Mouse (Mus musculus): Measurements from ENCODE around the gene Mboat1. TPM values are rescaled to one million over a fixed set of nuclear protein-coding genes. Genes with fewer than 3 reads are reported as not detected.

Gene Mboat1
- polyA plus RNA-seq, 1 experiment = not detected

GRCm38 (mm10) chr13:30203018-30203417 is 66.7 kb downstream of the Mboat1 start:
- no peak for TF ChIP-seq GATA1 (IDR thresholded peaks at IDR 0.05; ENCODE audit: low read length)

- no peak for TF ChIP-seq GATA1 (IDR thresholded peaks at IDR 0.05; ENCODE audit: low read length)
Measured at GRCm38 (mm10) chr13:30208176-30208575, 71.9 kb downstream of the Mboat1 start.

- no peak for TF ChIP-seq GATA1 (IDR thresholded peaks at IDR 0.05; ENCODE audit: low read length)
Measured at GRCm38 (mm10) chr13:30213276-30213675, 77.0 kb downstream of the Mboat1 start.

- no peak for TF ChIP-seq GATA1 (IDR thresholded peaks at IDR 0.05; ENCODE audit: low read length)
Measured at GRCm38 (mm10) chr13:30217588-30218371, 81.5 kb downstream of the Mboat1 start.

- TF ChIP-seq GATA1 (IDR thresholded peaks at IDR 0.05; ENCODE audit: low read length) = no peak
Measured at GRCm38 (mm10) chr13:30219597-30219996, 83.3 kb downstream of the Mboat1 start.

- no peak for TF ChIP-seq GATA1 (IDR thresholded peaks at IDR 0.05; ENCODE audit: low read length)
Measured at GRCm38 (mm10) chr13:30221316-30221715, 85.0 kb downstream of the Mboat1 start.

GRCm38 (mm10) chr13:30224114-30224513 is 87.8 kb downstream of the Mboat1 start:
- no peak for TF ChIP-seq GATA1 (IDR thresholded peaks at IDR 0.05; ENCODE audit: low read length)

- no peak for TF ChIP-seq GATA1 (IDR thresholded peaks at IDR 0.05; ENCODE audit: low read length)
Measured at GRCm38 (mm10) chr13:30224659-30225058, 88.4 kb downstream of the Mboat1 start.

GRCm38 (mm10) chr13:30228762-30229161 is 92.5 kb downstream of the Mboat1 start:
- no peak for TF ChIP-seq GATA1 (IDR thresholded peaks at IDR 0.05; ENCODE audit: low read length)

- TF ChIP-seq GATA1 (IDR thresholded peaks at IDR 0.05; ENCODE audit: low read length) = no peak
Measured at GRCm38 (mm10) chr13:30229625-30230139, 93.4 kb downstream of the Mboat1 start.

- no peak for TF ChIP-seq GATA1 (IDR thresholded peaks at IDR 0.05; ENCODE audit: low read length)
Measured at GRCm38 (mm10) chr13:30235056-30235750, 98.9 kb downstream of the Mboat1 start.

GRCm38 (mm10) chr13:30239396-30239795 is 103.1 kb downstream of the Mboat1 start:
- TF ChIP-seq GATA1 (IDR thresholded peaks at IDR 0.05; ENCODE audit: low read length) = no peak

GRCm38 (mm10) chr13:30245573-30245972 is 109.3 kb downstream of the Mboat1 start:
- TF ChIP-seq GATA1 (IDR thresholded peaks at IDR 0.05; ENCODE audit: low read length) = no peak

GRCm38 (mm10) chr13:30250341-30250905 is 114.1 kb downstream of the Mboat1 start:
- TF ChIP-seq GATA1 (IDR thresholded peaks at IDR 0.05; ENCODE audit: low read length) = no peak

GRCm38 (mm10) chr13:30251431-30251830 is 115.1 kb downstream of the Mboat1 start:
- TF ChIP-seq GATA1 (IDR thresholded peaks at IDR 0.05; ENCODE audit: low read length) = no peak

- no peak for TF ChIP-seq GATA1 (IDR thresholded peaks at IDR 0.05; ENCODE audit: low read length)
Measured at GRCm38 (mm10) chr13:30252692-30253091, 116.4 kb downstream of the Mboat1 start.
